Mouse (Mus musculus): ENCODE measurements around the gene Omt2b.
"Not testable (repeated sequence)": the region's sequence is repeated elsewhere in the genome, so short reads cannot be mapped to it uniquely, and the experiment has no call there.

Omt2b gene

DNA sequence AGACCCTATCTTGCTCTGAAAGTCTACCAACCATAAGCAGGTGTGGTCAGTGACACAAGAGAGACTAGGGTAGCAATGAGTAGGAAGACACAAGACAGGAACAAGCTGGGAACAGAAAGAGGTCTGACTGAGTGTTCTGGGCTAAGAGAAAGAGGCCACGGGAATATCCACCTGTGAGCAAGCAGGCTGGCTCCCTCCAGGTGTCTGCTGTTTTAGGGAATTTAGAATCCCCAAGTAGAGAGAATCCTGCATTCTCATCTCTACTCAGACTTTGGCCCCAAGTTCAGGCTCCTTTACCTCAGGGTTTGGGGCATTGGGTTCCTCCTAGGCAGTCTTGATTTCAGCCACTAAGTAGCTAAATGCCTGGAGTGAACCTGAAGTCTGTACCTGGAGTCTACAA is at the start of gene Omt2b:
Gene Omt2b (plus strand): TSS at position 301 of the 400 bp plus-strand sequence.
- DNase-seq (ENCODE audit: low spot score), result not testable (repeated sequence)

DNA sequence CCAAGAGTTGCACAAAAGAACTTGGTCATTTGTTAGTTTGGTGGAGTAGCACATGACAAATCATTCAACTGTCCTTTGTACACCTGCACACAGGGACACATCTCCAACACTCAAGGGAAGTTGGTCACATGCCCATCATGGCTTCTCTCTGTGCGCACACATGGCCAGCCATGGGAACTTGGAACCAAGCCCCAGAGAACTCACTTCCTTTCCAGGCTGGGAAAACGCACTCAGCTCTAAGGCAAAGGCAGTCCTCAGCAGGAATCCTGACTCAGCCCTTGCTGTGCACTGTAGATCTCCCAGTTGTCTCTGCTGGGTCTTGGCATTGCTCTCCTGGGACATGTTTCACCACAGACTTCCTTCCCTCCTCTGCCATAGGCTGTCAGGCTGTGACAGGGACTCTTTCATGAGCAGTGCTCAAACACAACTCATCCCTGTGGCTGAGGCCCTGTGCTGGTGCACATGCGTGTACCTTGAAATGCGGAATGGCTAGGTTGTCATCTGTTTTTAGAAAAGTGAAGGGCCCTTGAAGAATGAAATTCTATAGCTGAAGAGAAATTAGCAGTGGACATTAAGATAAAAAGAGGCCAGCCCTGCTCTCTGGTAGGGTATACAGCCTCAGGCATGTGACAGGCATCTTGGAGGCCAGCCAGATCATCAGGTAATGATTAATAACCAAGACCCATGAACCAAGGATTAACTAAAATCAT is 45.2 kb upstream of the Omt2b start:
- not testable (repeated sequence) for DNase-seq (ENCODE audit: low spot score)

DNA sequence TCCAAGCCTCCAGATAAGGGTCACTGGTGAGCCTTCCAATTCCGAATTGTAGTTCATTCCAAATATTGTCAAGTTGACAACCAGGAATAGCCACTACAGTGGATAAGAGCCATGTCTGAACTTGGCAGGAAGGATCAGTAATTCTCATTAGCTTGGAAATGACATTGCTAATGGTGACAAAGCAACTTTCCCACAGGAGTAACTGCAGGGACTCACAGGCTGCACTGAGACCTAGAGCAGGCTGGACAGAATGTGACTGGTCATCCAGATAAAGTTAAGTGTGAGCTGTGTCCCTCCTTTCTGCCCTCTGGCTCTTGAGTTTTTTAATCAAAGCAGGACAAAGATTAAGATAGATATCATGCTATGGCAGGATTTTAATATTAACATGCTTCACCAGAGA is 38.3 kb upstream of the Omt2b start:
- DNase-seq (ENCODE audit: low spot score), result not testable (repeated sequence)

DNA sequence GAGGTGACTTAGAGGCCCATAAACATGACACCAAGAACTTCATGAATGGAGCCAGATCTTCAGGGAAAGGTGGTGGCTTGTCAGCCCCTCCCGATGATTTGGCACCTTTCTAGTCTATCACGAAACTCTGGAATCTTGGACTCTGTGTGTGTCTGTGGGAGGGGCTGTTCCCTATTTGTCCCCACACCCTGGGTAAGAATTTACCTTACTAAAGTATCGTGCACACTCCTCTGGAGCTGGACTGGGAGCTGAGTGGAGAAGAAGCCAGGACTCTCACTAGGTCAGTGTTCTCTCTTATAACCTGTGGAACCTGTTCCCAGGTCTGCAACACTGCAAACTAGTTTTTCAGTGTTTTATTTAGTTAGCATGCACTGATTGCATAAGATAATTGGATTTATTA is 37.7 kb upstream of the Omt2b start, which contains the start of gene Gm10639:
Gene Gm10639 (plus strand): TSS at position 201 of the 400 bp plus-strand sequence.
- DNase-seq (ENCODE audit: low spot score), result not testable (repeated sequence)

DNA sequence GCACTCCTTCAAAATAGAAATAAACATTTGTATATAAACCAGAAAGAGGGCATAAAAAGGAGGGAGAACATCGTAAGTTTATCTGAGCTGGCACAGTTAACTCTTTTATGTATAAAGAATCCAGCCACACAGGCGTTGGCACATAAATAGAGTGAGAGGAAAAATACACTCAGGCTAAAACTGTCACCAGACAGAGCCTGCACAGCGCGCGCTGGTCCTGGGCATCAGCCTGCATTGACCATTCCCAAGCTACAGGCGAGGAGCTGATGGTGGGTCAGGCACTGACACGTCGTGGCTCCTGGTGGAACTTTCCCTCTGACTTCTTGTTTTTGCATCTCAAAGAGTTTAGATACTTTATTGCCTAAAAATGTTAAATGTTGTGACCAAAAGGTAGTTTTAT is 34.9 kb upstream of the Omt2b start:
- not testable (repeated sequence) for DNase-seq (ENCODE audit: low spot score)

DNA sequence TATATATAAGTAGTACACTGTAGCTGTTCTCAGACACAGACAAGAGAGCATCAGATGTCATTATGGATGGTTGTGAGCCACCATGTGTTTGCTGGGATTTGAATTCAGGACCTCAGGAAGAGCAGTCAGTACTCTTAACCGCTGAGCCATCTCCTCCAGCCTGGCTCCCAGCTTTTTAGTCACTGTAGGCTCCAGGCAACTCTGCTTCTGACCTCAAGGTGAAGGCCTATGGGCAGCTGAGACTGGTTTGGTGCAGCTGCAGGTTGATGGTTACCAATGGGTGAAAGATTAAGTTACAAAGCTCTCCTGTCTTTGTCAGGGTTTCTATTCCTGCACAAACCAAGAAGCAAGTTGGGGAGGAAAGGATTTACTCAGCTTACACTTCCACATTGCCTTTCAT is 33.7 kb upstream of the Omt2b start:
- not testable (repeated sequence) for DNase-seq (ENCODE audit: low spot score)

DNA sequence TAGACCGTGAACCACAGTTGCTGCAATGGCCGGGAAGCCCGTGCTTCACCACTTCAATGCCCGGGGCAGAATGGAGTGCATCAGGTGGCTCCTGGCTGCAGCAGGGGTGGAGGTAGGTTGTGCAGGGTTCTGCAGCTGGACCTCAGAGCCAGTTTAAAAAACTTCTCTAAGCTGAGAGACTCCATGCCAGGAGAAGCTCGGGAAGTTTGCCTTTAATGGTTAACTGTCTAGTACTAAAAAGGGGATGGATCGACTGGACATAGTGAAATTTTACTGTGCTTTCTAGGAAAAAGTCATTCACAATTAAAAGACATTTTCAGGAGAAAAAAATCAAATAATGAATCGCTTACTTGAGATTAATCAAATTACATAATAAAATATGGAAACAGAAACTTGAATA is 32.6 kb upstream of the Omt2b start:
- DNase-seq (ENCODE audit: low spot score), result not testable (repeated sequence)

DNA sequence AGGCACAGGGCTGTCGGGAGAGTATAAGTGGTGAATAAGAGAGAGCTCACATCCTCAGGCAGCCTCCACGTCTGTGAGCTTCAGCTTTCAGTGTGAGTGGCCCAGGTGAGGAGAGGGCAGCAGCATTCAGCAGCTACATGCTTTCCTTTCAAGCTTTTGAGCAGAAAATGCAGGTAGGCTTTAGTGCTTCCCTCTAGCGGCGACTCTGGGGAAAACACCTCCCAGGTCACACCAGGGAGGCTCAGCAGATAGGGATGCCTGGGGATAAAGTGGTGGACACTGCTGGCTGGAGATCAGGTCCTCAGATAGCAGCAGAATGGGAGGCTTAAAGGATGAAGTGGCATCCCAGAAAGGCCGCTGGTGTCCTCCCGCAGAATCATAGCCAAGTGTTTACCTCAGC is 31.3 kb upstream of the Omt2b start:
- not testable (repeated sequence) for DNase-seq (ENCODE audit: low spot score)

DNA sequence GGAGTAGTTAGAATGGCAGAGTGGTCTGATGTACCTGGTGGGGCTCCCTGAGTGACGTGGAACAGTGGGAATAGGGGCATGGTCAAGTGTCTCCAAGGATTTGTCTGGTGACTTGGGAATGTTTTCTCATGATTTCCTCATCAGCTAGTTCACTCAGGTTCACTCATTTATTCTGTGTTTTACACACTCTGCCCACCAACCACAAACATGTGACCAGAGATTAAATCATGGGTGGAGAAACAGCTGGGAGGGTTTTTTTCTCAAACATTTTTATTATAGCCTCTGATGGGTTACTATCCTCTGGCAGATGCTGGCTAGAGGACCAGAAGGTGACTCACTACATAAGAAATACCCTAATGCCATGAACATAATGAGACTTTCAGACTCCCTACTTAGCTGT is 29.2 kb upstream of the Omt2b start:
- no peak for DNase-seq (ENCODE audit: low spot score)

DNA sequence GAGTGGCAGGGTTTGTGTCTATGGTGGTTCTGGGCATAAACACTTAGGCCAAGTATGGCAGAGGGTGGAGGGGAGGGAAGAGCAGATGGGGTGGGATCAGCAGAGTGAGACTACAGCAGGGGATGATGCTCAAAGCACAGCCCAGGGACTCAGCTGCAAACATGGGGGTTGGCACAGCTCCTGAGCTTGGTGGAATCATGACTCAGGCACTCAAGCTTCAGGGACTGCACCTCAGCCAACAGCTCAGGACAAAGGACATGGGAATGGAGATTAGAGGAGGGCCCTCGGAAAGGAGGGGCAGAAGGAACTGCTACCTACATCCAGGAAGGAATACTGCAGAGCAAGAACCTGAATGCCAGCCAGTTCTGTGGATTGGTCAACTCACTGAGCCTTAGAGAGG is 28.2 kb upstream of the Omt2b start:
- DNase-seq (ENCODE audit: low spot score), result not testable (repeated sequence)

DNA sequence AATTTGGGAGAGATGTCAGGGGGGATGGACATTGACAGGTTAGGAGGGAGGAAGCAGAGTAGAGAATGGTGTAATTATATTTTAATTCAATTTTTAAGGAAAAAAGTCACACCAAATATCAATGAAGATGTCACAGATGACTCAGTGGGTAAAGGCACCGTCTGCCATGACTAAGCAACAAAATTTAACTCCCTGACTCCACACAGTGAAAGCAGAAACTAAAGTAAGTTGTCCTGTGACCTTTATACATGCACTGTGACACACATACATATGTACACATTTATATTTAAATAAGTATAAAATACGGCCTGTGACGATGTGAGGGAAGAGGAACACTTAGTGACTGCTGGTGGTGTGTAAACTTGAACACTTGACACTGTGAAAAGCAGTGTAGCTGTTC is 19.3 kb upstream of the Omt2b start:
- not testable (repeated sequence) for DNase-seq (ENCODE audit: low spot score)

DNA sequence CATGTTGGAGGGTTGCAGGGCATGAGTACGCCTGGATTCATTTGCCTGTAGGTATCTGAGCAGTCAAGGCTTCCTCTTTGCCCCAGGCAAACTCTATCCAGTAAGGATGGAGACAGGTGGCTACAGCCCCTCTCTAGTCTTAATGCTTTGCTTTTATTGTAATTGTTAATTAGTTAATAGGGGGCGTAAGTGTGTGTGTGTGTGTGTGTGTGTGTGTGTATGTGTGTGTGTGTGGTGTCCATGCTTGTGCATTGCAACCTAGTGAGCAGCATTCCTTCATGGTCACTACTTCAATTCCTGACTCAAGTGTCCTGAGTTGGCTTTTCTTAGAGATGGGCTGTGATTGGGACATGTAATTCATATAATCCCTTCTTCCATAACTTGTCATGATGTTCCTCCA is 12.7 kb upstream of the Omt2b start, which contains the start of gene Omt2a:
Gene Omt2a (minus strand): TSS at position 101 of the 400 bp plus-strand sequence.
- DNase-seq (ENCODE audit: low spot score), result no peak

DNA sequence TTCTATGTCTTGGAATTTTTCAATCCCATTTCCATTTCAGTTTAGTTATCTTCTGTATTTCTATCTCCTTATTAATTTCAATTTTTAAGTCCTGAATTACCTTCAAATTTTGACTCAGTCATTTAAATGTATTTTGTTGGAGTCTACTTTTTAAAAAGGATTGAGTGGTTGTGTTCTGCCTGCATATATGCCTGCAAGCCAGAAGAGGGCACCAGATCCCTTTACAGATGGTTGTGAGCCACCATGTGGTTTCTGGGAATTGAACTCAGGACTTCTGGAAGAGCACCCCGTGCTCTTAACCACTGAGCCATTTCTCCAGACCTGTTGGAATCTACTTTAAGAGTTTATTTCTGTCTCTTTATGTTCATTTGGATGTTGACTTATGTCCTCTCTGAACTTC is 7.9 kb upstream of the Omt2b start:
- DNase-seq (ENCODE audit: low spot score), result no peak

DNA sequence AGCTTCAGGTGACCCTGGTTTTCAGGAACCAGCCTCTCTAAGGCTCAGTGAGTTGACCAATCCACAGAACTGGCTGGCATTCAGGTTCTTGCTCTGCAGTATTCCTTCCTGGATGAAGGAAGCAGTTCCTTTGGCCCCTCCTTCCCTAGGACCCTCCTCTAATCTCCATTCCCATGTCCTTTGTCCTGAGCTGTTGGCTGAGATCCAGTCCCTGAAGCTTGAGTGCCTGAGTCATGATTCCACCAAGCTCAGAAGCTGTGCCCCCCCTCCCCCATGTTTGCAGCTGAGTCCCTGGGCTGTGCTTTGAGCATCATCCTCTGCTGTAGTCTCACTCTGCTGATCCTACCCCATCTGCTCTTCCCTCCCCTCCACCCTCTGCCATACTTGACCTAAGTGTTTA is 9.7 kb downstream of the Omt2b start:
- not testable (repeated sequence) for DNase-seq (ENCODE audit: low spot score)

DNA sequence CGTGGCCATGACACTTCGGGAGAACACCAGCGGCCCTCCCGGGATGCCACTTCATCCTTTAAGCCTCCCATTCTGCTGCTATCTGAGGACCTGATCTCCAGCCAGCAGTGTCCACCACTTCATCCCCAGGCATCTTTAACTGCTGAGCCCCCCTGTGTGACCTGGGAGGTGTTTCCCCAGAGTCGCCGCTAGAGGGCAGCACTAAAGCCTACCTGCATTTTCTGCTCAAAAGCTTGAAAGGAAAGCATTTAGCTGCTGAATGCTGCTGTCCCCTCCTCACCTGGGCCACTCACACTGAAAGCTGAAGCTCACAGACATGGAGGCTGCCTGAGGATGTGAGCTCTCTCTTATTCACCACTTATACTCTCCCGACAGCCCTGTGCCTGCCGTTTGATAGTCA is 12.9 kb downstream of the Omt2b start:
- DNase-seq (ENCODE audit: low spot score), result peak; percentile 38

DNA sequence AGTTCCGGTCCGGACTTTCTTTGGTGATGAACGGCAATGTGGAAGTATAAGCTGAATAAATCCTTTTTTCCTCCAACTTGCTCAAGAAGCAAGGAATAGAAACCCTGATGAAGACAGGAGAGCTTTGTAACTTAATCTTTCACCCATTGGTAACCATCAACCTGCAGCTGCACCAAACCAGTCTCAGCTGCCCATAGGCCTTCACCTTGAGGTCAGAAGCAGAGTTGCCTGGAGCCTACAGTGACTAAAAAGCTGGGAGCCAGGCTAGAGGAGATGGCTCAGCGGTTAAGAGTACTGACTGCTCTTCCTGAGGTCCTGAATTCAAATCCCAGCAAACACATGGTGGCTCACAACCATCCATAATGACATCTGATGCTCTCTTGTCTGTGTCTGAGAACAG is 15.1 kb downstream of the Omt2b start:
- not testable (repeated sequence) for DNase-seq (ENCODE audit: low spot score)

DNA sequence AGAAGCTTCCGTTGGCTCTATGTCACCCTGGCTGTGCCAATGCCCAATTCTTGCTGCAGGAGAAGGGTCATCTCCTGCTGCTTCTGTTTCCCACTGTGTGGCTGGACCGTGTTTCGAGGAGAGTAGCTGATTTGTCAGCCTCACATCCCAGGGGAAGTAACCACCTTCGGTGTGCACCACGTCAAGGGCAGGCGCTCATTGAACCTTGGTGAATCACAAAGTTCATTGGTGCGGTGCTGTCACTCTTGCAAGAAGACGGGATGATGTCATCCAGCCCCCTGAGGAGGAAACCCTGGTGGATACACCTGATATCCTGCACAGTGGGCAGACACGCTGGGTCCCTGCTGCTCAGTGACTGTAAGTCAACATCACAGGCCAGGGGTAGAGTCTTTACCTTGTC is 15.7 kb downstream of the Omt2b start:
- DNase-seq (ENCODE audit: low spot score), result not testable (repeated sequence)

DNA sequence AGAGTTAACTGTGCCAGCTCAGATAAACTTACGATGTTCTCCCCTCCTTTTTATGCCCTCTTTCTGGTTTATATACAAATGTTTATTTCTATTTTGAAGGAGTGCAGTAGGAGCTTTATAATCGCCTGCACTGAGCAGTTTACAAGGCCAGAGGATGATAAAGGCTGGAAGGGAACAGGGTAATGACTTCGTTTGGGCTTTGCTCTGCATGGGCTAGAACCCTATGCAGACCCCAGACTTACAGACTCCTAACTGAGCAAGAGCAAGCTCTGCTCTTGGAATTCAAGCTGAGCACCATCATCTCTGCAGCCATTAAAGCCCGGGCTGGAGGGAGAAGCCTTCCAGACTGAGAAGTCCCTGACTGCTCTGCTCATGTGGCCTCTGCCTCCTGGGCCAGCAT is 17.8 kb downstream of the Omt2b start:
- DNase-seq (ENCODE audit: low spot score), result not testable (repeated sequence)

DNA sequence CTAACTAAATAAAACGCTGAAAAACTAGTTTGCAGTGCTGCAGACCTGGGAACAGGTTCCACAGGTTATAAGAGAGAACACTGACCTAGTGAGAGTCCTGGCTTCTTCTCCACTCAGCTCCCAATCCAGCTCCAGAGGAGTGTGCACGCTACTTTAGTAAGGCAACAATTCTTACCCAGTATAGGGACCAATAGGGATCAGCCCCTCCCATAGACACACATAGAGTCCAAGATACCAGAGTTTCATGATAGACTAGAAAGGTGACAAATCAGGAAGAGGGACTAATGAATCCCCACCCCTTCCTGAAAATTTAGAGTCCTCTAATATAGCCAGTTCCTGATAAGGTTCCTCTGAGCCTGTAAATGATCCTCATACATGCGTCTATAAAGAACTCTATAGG is 19.6 kb downstream of the Omt2b start:
- DNase-seq (ENCODE audit: low spot score), result no peak

DNA sequence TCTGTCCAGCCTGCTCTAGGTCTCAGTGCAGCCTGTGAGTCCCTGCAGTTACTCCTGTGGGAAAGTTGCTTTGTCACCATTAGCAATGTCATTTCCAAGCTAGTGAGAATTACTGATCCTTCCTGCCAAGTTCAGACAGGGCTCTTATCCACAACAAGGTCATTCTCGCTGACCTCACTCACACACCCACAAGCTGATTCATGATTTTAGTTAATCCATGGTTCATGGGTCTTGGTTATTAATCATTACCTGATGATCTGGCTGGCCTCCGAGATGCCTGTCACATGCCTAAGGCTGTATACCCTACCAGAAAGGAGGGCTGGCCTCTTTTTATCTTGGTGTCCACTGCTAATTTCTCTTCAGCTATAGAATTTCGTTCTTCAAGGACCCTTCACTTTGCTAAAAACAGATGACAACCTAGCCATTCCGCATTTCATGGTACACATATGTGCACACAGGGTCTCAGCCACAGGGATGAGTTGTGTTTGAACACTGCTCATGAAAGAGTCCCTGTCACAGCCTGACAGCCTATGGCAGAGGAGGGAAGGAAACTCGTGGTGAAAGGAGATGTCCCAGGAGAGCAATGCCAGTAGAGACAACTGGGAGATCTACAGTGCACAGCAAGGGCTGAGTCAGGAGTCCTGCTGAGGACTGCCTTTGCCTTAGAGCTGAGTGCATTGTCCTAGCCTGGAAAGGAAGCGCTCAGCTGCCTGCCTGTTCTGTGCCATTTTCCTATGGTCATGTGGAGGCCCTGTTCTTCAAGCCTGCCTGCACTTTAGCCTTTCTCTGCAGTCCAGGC is 21.0 kb downstream of the Omt2b start:
- DNase-seq (ENCODE audit: low spot score), result not testable (repeated sequence)

DNA sequence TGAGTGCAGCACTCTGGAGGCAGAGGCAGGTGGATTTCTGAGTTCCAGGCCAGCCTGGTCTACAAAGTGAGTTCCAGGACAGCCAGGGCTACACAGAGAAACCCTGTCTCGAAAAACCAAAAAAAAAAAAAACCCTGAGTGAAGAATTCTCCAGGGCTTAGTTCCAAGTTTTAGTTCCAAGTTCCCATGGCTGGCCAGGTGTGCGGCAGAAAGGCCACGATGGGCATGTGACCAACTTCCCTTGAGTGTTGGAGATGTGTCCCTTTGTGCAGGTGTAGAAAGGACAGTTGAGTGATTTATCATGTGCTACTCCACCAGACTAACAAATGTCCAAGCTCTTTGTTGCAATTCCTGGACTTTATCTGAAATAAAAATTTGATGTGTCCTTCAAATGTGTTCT is 21.8 kb downstream of the Omt2b start:
- not testable (repeated sequence) for DNase-seq (ENCODE audit: low spot score)

DNA sequence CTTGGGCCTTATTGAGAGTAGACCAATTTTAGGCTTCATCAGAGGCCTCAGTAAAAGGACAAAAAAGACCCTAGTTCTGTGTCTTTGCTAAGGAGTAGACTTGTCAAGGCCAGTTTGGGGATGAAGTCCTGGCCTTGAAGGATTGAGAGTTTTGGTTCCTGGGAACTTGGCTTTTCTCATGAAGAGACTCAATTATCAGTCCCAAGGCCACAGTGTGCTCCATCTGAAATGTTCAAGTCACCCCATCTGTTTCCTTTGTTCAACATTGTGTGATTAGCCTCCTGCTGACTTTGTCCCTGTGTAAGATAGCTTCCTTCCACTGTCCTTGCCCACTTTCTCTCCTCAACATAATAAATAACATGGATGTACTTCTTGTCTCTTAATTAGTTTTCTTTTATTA is 22.6 kb downstream of the Omt2b start:
- peak; percentile 52 for DNase-seq (ENCODE audit: low spot score)
